Mouse (Mus musculus): Measurements from ENCODE around the gene Aaed1. TPM values are rescaled to one million over a fixed set of nuclear protein-coding genes. Genes with fewer than 3 reads are reported as not detected.

Gene Aaed1
- polyA plus RNA-seq, 1 experiment from 2014 or later = 13.4 TPM

DNA sequence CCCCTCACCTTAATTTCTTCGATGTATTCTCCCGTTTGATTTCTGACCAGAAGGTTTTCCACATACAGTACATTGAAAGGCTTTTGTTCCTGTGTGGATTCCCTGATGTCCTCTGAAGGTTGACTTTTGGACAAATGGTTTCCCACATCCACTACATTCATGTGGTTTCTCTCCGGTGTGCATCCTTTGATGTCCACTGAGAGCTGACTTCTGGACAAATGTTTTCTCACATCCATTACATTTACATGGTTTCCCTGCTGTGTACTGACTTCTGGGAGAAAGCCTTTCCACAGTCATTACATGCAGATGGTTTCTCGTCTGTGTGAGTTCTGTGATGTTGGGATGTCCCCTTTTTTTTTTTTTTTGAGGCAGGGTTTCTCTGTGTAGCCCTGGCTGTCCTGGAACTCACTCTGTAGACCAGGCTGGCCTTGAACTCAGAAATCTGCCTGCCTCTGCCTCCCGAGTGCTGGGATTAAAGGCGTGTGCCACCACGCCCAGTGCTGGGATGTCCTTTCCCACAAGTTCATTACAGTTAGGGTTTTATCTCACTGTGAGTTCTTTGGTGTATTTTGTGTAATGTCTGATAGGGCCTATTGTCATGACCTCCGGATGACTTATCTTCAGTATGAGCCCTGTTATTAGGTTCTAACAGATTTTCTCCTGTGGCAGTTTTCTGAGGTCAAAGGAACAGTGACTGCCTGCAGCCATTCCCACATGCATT lies 10.2 kb upstream of the Aaed1 start:
- no peaks in the 10 kb centered on the region for H3K36me3 ChIP-seq
- no peak overlapping the region for H3K27ac ChIP-seq (replicated peaks)
- no peak overlapping the region for H3K9ac ChIP-seq
- no peak overlapping the region for H3K4me2 ChIP-seq
- no peak overlapping the region for H3K4me3 ChIP-seq
- ATAC-seq (ENCODE audit: low FRiP score, low read depth) = no peak
- no peaks in the 10 kb centered on the region for H3K9me3 ChIP-seq
- no peaks in the 10 kb centered on the region for H3K4me1 ChIP-seq (replicated peaks)
- 84% methylated on average over 8 of the region's 8 CpGs for WGBS
- H3K27me3 ChIP-seq = no peaks in the 10 kb centered on the region

DNA sequence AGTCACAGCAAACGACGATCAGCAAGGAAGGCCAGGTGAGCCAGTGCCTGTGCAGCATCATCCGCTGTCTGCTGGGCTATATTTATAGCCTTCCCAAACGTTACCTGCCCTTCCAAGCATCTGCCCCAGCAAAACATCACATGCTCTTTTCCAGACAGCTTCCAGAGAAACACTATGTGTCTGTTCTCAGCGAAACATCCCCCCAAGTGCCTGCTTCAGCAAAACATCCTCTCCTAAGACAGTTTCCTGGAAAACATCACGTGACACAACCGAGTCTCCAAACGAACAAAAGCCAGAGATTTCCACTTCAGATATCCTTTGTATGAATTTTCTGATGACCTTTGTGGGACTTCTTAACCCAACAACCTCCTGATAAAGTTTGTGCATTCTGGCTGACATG lies 7.8 kb upstream of the Aaed1 start:
- ATAC-seq (ENCODE audit: low FRiP score, low read depth) = no peak
- no peaks in the 10 kb centered on the region for H3K9me3 ChIP-seq
- H3K36me3 ChIP-seq = no peaks in the 10 kb centered on the region
- H3K27ac ChIP-seq (replicated peaks) = no peak overlapping the region
- no peaks in the 10 kb centered on the region for H3K27me3 ChIP-seq
- no peak overlapping the region for H3K9ac ChIP-seq
- 90% methylated on average over 8 of the region's 8 CpGs for WGBS
- H3K4me1 ChIP-seq (replicated peaks) = no peaks in the 10 kb centered on the region
- H3K4me3 ChIP-seq = no peak overlapping the region
- H3K4me2 ChIP-seq = no peak overlapping the region

DNA sequence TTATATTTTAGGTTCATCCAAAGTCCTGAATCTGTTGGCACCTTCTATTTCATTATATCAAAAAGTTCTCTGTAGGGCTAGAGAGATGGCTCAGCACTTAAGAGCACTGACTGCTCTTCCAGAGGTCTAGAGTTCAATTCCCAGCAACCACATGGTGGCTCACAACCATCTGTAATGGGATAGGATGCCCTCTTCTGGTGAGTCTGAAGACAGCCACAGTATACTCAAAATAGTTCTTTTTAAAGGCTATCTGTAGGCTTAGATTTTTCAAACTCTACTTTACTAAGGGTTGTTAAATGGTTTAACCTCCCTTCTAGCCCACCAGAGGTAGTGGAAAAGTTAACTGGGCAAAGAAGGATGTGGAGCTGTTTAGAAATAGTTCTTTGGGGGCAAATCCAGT lies 7.3 kb upstream of the Aaed1 start:
- Histone ChIP-seq H3K9ac (no peak overlapping the region), H3K27ac (replicated peaks) (no peak overlapping the region), H3K9me3 (no peaks in the 10 kb centered on the region), H3K4me1 (replicated peaks) (no peaks in the 10 kb centered on the region), H3K4me3 (no peak overlapping the region), H3K4me2 (no peak overlapping the region), H3K27me3 (no peaks in the 10 kb centered on the region), H3K36me3 (no peaks in the 10 kb centered on the region)
- ATAC-seq (ENCODE audit: low FRiP score, low read depth) = no peak

DNA sequence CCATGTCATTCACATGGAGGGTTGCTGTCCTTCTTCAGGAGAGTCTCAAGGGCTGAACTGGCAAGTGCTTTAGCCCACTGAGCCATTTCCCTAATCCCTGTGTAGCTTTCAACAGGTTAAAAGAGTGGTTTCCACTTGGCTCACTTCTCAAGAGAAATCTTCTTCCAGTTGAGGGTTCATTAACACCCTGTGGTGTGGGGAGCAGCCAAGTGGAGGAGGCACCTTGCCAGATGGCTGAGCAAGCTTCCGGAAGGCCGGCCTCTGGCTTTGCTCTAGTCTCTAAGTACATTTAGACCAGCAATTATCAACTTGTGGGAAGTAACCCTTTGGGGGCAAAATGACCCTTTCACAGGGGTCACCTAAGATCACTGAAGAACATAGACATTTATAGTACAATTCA lies 5.8 kb upstream of the Aaed1 start:
- Histone ChIP-seq H3K27me3 (no peaks in the 10 kb centered on the region), H3K4me1 (replicated peaks) (no peaks in the 10 kb centered on the region), H3K9ac (no peak overlapping the region), H3K4me3 (no peak overlapping the region), H3K4me2 (no peak overlapping the region), H3K27ac (replicated peaks) (no peak overlapping the region), H3K36me3 (no peaks in the 10 kb centered on the region), H3K9me3 (no peaks in the 10 kb centered on the region)
- no peak for ATAC-seq (ENCODE audit: low FRiP score, low read depth)
- 67% methylated on average over 2 of the region's 2 CpGs for WGBS

DNA sequence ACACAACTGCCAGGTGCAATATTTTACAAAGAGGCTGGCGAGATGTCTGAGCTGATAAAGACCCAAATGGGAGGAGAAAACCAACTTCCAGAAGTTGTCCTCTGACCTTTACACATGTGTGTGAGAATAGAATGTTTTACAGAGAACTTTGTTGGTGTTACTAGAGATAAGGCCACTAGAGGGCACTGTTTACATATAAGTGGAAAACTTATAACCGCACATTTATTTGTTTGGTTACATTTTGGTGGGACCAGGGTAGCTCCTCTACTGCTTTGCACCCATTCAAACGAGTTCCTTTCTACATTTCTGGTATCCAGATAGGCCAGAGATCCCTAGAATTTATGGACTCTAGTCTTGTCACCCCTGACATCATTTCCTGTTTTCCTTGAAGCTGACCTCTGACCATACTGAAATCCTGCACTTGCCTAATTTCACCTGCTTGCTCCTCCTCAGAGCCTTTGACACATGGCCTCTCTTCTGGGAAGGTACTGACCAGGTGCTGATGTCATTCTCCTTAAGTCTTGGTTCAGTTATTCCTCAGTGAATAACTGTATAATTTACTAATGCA lies 3.1 kb upstream of the Aaed1 start:
- WGBS = 4% methylated on average over 3 of the region's 3 CpGs
- H3K4me1 ChIP-seq (replicated peaks) = peaks cover 12% of the 10 kb centered on the region

DNA sequence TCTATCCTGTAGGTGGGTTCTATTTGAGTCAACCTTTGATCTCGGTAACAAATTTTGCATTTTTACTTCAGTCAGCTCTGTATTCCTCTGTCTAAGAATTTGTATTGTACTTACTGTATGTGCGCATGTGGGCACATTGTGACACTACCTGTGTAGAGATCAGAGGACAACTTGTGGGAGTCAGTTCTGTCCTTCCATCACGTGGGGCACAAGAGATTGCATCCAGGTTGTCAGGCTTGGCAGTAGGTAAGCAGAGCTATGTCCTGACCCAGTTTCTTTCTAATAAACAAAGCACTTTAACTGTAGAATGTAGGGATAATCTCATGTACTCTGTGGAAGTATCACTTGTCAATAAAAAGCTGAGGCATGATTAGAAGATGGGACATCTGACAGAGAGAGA lies 1.5 kb upstream of the Aaed1 start:
- no peaks in the 10 kb centered on the region for H3K36me3 ChIP-seq
- H3K27ac ChIP-seq (replicated peaks) = no peak overlapping the region
- H3K9ac ChIP-seq = no peak overlapping the region
- peaks cover 12% of the 10 kb centered on the region for H3K4me1 ChIP-seq (replicated peaks)
- whole genome bisulfite sequencing = 69% methylated on average over 3 of the region's 3 CpGs
- no peak overlapping the region for H3K4me2 ChIP-seq
- no peak overlapping the region for H3K4me3 ChIP-seq
- H3K27me3 ChIP-seq = no peaks in the 10 kb centered on the region
- H3K9me3 ChIP-seq = no peaks in the 10 kb centered on the region
- no peak for ATAC-seq (ENCODE audit: low FRiP score, low read depth)

More for the DNA sequence above, 3.1 kb upstream of the Aaed1 start:
- ATAC-seq (ENCODE audit: low FRiP score, low read depth) = no peak
- no peak overlapping the region for H3K27ac ChIP-seq (replicated peaks)
- no peak overlapping the region for H3K4me3 ChIP-seq
- no peaks in the 10 kb centered on the region for H3K27me3 ChIP-seq
- H3K9me3 ChIP-seq = no peaks in the 10 kb centered on the region
- H3K4me2 ChIP-seq = no peak overlapping the region
- H3K9ac ChIP-seq = no peak overlapping the region
- H3K36me3 ChIP-seq = no peaks in the 10 kb centered on the region

DNA sequence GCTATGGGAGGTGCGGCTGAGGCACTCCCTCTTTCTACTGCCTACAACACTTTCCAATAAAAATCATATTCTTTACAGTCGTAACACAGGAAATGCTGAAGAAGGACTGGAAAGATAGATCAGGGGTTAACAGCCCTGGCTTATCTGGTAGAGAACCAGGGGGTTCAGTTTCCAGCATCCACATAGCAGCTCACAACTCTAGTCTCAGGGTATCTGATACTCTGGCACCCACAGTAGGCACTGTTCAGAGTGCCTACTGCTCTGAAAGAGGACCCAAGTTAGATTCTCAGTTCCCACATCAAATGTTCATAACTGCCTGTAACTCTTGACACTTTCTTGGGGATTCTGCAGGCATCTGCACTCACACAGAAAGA lies 393 bp upstream of the Aaed1 start:
- peak; percentile 68; the same call in 1 of the 2 replicates for ATAC-seq (ENCODE audit: low FRiP score, low read depth)
- Histone ChIP-seq H3K9me3 (no peaks in the 10 kb centered on the region), H3K27me3 (no peaks in the 10 kb centered on the region), H3K36me3 (no peaks in the 10 kb centered on the region), H3K4me1 (replicated peaks) (peaks cover 12% of the 10 kb centered on the region), H3K4me2 (peak overlapping the region; percentile 55), H3K4me3 (peak overlapping the region; percentile 55), H3K9ac (peak overlapping the region; percentile 49), H3K27ac (replicated peaks) (no peak overlapping the region)
- 4% methylated on average over 2 of the region's 2 CpGs for WGBS

DNA sequence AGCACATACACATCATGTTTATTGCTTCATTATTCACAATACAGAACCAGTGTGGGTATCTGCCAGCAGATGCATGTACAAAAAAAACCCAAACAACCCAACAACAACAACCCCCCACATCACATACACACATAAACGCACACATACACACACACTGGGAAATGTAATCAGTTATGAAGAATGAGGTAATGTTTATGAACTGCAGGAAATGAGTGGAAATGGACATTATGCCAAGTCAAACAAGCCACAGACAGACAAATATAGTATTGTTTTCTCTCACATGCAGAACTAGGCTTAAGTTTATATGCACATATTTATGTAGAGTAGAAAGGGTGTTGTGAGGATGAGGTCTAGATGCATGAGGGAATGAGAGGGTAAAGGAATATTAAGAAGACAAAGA lies 1.2 kb downstream of the Aaed1 start:
- Histone ChIP-seq H3K4me1 (replicated peaks) (peaks cover 12% of the 10 kb centered on the region), H3K36me3 (no peaks in the 10 kb centered on the region), H3K9me3 (no peaks in the 10 kb centered on the region), H3K27ac (replicated peaks) (no peak overlapping the region), H3K27me3 (no peaks in the 10 kb centered on the region), H3K4me3 (peak overlapping the region; percentile 55; the same call in 1 of the 2 replicates), H3K4me2 (peak overlapping the region; percentile 55), H3K9ac (no peak overlapping the region; the same call in 1 of the 2 replicates)
- ATAC-seq (ENCODE audit: low FRiP score, low read depth) = no peak
- 93% methylated on average over 1 of the region's 1 CpGs for WGBS

DNA sequence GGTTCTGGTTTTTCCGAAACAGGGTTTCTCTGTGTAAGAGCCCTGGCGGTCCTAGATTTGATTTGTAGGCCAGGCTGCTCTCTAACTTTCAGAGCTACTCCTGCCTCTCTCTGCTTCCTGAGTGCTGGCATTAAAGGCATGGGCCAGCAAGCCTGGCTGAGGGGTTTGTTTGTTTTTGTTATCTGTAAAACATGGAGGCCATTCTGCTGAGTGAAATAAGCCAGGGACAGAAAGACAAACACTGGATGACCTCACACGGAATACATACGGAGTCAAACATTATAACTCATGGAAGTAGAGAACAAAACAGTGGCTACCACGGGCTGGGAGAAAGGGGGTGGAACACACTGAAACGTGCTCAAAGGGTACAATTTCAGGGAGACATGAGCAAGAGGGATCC lies 1.9 kb downstream of the Aaed1 start:
- ATAC-seq (ENCODE audit: low FRiP score, low read depth) = no peak
- Histone ChIP-seq H3K27ac (replicated peaks) (no peak overlapping the region), H3K27me3 (no peaks in the 10 kb centered on the region), H3K4me1 (replicated peaks) (peaks cover 12% of the 10 kb centered on the region), H3K36me3 (no peaks in the 10 kb centered on the region), H3K9me3 (no peaks in the 10 kb centered on the region), H3K4me2 (no peak overlapping the region), H3K9ac (no peak overlapping the region), H3K4me3 (no peak overlapping the region)
- 86% methylated on average over 6 of the region's 6 CpGs for WGBS

DNA sequence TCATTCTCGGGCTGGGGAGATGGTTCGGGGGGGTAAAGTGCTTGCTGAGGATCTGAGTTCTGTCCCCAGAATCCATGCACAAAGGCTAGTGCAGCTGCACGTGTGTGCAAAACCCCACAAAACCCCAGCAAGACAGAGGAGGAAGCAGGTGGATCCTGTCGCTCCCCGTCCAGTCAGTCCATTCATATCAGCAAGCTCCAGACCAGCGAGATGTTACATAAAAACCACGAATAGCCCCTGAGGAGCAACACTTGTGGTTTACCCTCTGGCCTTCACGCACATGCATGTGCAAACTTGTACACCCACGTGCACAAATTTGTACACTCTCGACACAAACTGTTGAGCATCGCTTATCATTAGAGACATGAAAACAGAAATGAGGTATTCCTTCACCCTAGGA lies 2.7 kb downstream of the Aaed1 start:
- WGBS = 91% methylated on average over 11 of the region's 11 CpGs
- no peaks in the 10 kb centered on the region for H3K27me3 ChIP-seq
- no peak overlapping the region for H3K27ac ChIP-seq (replicated peaks)
- peaks cover 12% of the 10 kb centered on the region for H3K4me1 ChIP-seq (replicated peaks)
- no peaks in the 10 kb centered on the region for H3K36me3 ChIP-seq
- no peak overlapping the region for H3K4me3 ChIP-seq
- no peak overlapping the region for H3K4me2 ChIP-seq
- no peaks in the 10 kb centered on the region for H3K9me3 ChIP-seq
- no peak overlapping the region for H3K9ac ChIP-seq
- no peak for ATAC-seq (ENCODE audit: low FRiP score, low read depth)

DNA sequence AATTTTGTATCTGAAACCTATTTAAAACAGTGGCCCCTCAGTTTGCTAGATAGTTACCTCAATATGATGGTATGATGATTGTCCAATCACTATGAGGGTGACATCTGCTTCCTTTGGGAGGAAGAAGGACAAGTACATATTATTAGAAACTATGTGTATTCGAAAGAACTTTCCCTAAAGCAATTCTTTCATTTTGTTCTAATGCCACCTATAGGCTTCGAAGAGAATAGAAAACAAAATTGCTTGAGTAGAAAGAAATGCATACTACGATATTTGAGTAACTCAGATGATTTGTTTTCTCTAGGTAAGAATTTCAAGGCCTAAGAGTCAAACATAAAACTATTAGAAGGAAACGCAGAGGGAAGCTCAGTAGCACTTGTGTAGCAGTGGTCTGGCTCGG lies 3.5 kb downstream of the Aaed1 start:
- WGBS = 65% methylated on average over 5 of the region's 5 CpGs
- no peak overlapping the region for H3K27ac ChIP-seq (replicated peaks)

DNA sequence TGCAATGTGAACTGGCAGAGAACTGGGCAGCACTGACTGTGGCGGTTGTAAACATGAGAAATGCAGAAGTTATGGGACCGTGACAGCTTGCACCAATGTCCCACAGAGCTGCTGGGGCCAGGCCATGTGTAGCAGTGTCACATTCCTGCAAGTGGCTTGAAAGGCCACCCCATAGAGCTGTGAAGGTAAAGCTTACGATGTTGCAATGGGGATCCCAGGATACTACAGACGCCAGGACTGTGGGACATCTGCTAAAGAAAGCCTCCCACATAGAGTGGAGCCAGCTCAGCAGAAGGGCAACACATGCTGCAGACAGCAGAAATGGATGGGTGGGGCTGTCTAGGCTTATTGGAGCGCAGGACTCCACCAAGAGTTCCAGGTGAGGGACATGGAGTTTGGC lies 5.0 kb downstream of the Aaed1 start:
- H3K4me3 ChIP-seq = no peak overlapping the region
- peaks cover 8% of the 10 kb centered on the region for H3K4me1 ChIP-seq (replicated peaks)
- no peaks in the 10 kb centered on the region for H3K9me3 ChIP-seq
- no peaks in the 10 kb centered on the region for H3K27me3 ChIP-seq
- H3K27ac ChIP-seq (replicated peaks) = no peak overlapping the region
- 85% methylated on average over 5 of the region's 5 CpGs for WGBS
- no peak overlapping the region for H3K9ac ChIP-seq
- no peak for ATAC-seq (ENCODE audit: low FRiP score, low read depth)
- H3K36me3 ChIP-seq = no peaks in the 10 kb centered on the region
- H3K4me2 ChIP-seq = no peak overlapping the region

More for the DNA sequence above, 3.5 kb downstream of the Aaed1 start:
- Histone ChIP-seq H3K9me3 (no peaks in the 10 kb centered on the region), H3K36me3 (no peaks in the 10 kb centered on the region), H3K4me1 (replicated peaks) (peaks cover 12% of the 10 kb centered on the region), H3K27me3 (no peaks in the 10 kb centered on the region), H3K9ac (no peak overlapping the region), H3K4me3 (no peak overlapping the region), H3K4me2 (no peak overlapping the region)
- no peak for ATAC-seq (ENCODE audit: low FRiP score, low read depth)

DNA sequence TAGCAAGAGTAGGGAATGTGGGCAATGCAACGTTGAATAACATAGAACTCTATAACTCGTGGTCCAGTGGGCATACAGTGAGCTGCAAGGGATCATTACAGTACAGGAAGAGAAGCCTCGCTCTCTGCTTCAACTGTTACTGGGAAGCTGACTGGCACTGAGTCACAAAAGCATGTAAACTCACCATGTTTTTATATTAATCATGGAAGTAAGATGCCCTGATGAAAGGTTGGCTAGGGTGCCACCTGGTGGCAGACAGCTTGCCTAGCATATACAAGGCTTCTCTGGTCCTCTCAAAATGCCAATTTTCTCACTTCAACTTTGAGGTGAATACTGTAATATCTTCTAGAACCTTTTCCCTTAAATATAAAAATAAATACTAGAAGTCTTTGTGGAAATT lies 6.4 kb downstream of the Aaed1 start:
- ATAC-seq (ENCODE audit: low FRiP score, low read depth) = no peak; the same call in 1 of the 2 replicates
- H3K4me2 ChIP-seq = no peak overlapping the region
- no peak overlapping the region for H3K9ac ChIP-seq
- no peak overlapping the region for H3K4me3 ChIP-seq
- H3K9me3 ChIP-seq = no peaks in the 10 kb centered on the region
- 73% methylated on average over 3 of the region's 3 CpGs for WGBS
- H3K36me3 ChIP-seq = no peaks in the 10 kb centered on the region
- H3K27me3 ChIP-seq = no peaks in the 10 kb centered on the region
- H3K27ac ChIP-seq (replicated peaks) = no peak overlapping the region
- peaks cover under 1% of the 10 kb centered on the region for H3K4me1 ChIP-seq (replicated peaks)

Data from hindbrain, embryonic 15.5 days (tissue).